Mouse (Mus musculus) heart, embryonic 10.5 days (tissue): ENCODE measurements at regions not wholly inside any gene's neighbourhood (a gene's known extent, or its start where the extent isn't known, plus 50 kb on each side); places are given as distances from the start of the nearest gene placed in this dataset.

Experiments
- DNase-seq: peaks from one replicate; pipeline ENCODE4 v3.0.0-alpha.2; 2017; ENCODE audit warnings: low spot score
- H3K27ac ChIP-seq: fragments of 300-500 bp; sonication (generic); 2 replicates; pipeline ENCODE4 v1.5.1; 2016; ENCODE audit warnings: mild to moderate bottlenecking
- H3K27me3 ChIP-seq: fragments of 300-500 bp; sonication (generic); 2 replicates; pipeline ENCODE4 v1.6.1; 2016; ENCODE audit warnings: mild to moderate bottlenecking; ENCODE audit not compliant: poor library complexity, insufficient read depth, severe bottlenecking
- H3K36me3 ChIP-seq: fragments of 300-500 bp; sonication (generic); 2 replicates; pipeline ENCODE4 v1.6.1; 2016; ENCODE audit warnings: mild to moderate bottlenecking, moderate library complexity
- H3K4me1 ChIP-seq: fragments of 300-500 bp; sonication (generic); 2 replicates; pipeline ENCODE4 v1.6.1; 2016; ENCODE audit warnings: mild to moderate bottlenecking
- H3K4me3 ChIP-seq: fragments of 300-500 bp; sonication (generic); 2 replicates; pipeline ENCODE4 v1.5.1; 2016; ENCODE audit warnings: mild to moderate bottlenecking, moderate library complexity
- H3K9me3 ChIP-seq: fragments of 300-500 bp; sonication (generic); 2 replicates; pipeline ENCODE4 v1.6.1; 2016; ENCODE audit warnings: mild to moderate bottlenecking, moderate library complexity
- WGBS: fragments of 180-500 bp; shearing (Covaris S2); methylation state at CpG from one replicate; pipeline ENCODE4 v1.1.7; 2016; 5-methylcytosine and 5-hydroxymethylcytosine counted together

GRCm38 (mm10) chr1:121745181-121745580 lies 177.4 kb upstream of the Ddx18 start:
- Histone ChIP-seq H3K4me3 (no peak overlapping the region), H3K27me3 (no peaks in the 10 kb centered on the region), H3K9me3 (no peaks in the 10 kb centered on the region), H3K4me1 (no peaks in the 10 kb centered on the region), H3K27ac (no peak overlapping the region), H3K36me3 (no peaks in the 10 kb centered on the region)
- no peak for DNase-seq
- 85% methylated on average over 1 of the region's 1 CpGs for WGBS

- WGBS: 79% methylated on average over 11 of the region's 11 CpGs
- Histone ChIP-seq H3K4me1 (no peaks in the 10 kb centered on the region), H3K36me3 (no peaks in the 10 kb centered on the region), H3K9me3 (no peaks in the 10 kb centered on the region), H3K27ac (no peak overlapping the region), H3K4me3 (no peak overlapping the region), H3K27me3 (no peaks in the 10 kb centered on the region)
- no peak for DNase-seq
These were observed 167.4 kb upstream of the Ddx18 start for GRCm38 (mm10) chr1:121735113-121735719.

- WGBS: 78% methylated on average over 3 of the region's 3 CpGs
These were observed 166.8 kb upstream of the Ddx18 start for GRCm38 (mm10) chr1:121734456-121735112.

GRCm38 (mm10) chr1:121709317-121709860 lies 141.6 kb upstream of the Ddx18 start:
- WGBS: 80% methylated on average over 9 of the region's 9 CpGs
- Histone ChIP-seq H3K4me3 (no peak overlapping the region), H3K36me3 (no peaks in the 10 kb centered on the region), H3K9me3 (no peaks in the 10 kb centered on the region), H3K27me3 (no peaks in the 10 kb centered on the region), H3K4me1 (no peaks in the 10 kb centered on the region), H3K27ac (no peak overlapping the region)
- DNase-seq: no peak

More at GRCm38 (mm10) chr1:121734456-121735112, 166.8 kb upstream of the Ddx18 start:
- Histone ChIP-seq H3K4me3 (no peak overlapping the region), H3K36me3 (no peaks in the 10 kb centered on the region), H3K27me3 (no peaks in the 10 kb centered on the region), H3K4me1 (no peaks in the 10 kb centered on the region), H3K27ac (no peak overlapping the region), H3K9me3 (no peaks in the 10 kb centered on the region)
- no peak for DNase-seq

- no peaks in the 10 kb centered on the region for H3K27me3 ChIP-seq
- no peaks in the 10 kb centered on the region for H3K4me1 ChIP-seq
- no peak overlapping the region for H3K27ac ChIP-seq
- H3K4me3 ChIP-seq: no peak overlapping the region
- no peaks in the 10 kb centered on the region for H3K9me3 ChIP-seq
- no peak for DNase-seq
- H3K36me3 ChIP-seq: no peaks in the 10 kb centered on the region
- 65% methylated on average over 10 of the region's 10 CpGs for WGBS
These were observed 140.5 kb upstream of the Ddx18 start for GRCm38 (mm10) chr1:121708301-121708700.

GRCm38 (mm10) chr1:121701826-121702225 lies 134.0 kb upstream of the Ddx18 start:
- H3K36me3 ChIP-seq: no peaks in the 10 kb centered on the region
- DNase-seq: no peak
- no peak overlapping the region for H3K27ac ChIP-seq
- no peak overlapping the region for H3K4me3 ChIP-seq
- no peaks in the 10 kb centered on the region for H3K27me3 ChIP-seq
- no peaks in the 10 kb centered on the region for H3K9me3 ChIP-seq
- 74% methylated on average over 7 of the region's 7 CpGs for WGBS
- H3K4me1 ChIP-seq: no peaks in the 10 kb centered on the region

GRCm38 (mm10) chr1:121653901-121654300 lies 86.1 kb upstream of the Ddx18 start:
- H3K4me1 ChIP-seq: no peaks in the 10 kb centered on the region
- H3K4me3 ChIP-seq: no peak overlapping the region
- no peaks in the 10 kb centered on the region for H3K27me3 ChIP-seq
- DNase-seq: no peak
- no peak overlapping the region for H3K27ac ChIP-seq
- no peaks in the 10 kb centered on the region for H3K9me3 ChIP-seq
- 88% methylated on average over 1 of the region's 1 CpGs for WGBS
- H3K36me3 ChIP-seq: no peaks in the 10 kb centered on the region

- no peak for DNase-seq
- Histone ChIP-seq H3K9me3 (no peaks in the 10 kb centered on the region), H3K27me3 (no peaks in the 10 kb centered on the region), H3K27ac (no peak overlapping the region), H3K4me3 (no peak overlapping the region), H3K4me1 (no peaks in the 10 kb centered on the region), H3K36me3 (no peaks in the 10 kb centered on the region)
- WGBS: 89% methylated on average over 3 of the region's 3 CpGs
These were observed 82.3 kb upstream of the Ddx18 start for GRCm38 (mm10) chr1:121650071-121650470.

- Histone ChIP-seq H3K27me3 (no peaks in the 10 kb centered on the region), H3K4me1 (no peaks in the 10 kb centered on the region), H3K36me3 (no peaks in the 10 kb centered on the region), H3K9me3 (no peaks in the 10 kb centered on the region), H3K4me3 (no peak overlapping the region), H3K27ac (no peak overlapping the region)
- no peak for DNase-seq
- 65% methylated on average over 2 of the region's 2 CpGs for WGBS
These were observed 63.7 kb upstream of the Ddx18 start for GRCm38 (mm10) chr1:121631466-121631865.

GRCm38 (mm10) chr1:121620262-121620661 lies 52.5 kb upstream of the Ddx18 start:
- Histone ChIP-seq H3K36me3 (no peaks in the 10 kb centered on the region), H3K9me3 (no peaks in the 10 kb centered on the region), H3K4me3 (no peak overlapping the region), H3K27me3 (no peaks in the 10 kb centered on the region), H3K27ac (no peak overlapping the region), H3K4me1 (no peaks in the 10 kb centered on the region)
- DNase-seq: no peak
- WGBS: 65% methylated on average over 7 of the region's 7 CpGs

- Histone ChIP-seq H3K27ac (no peak overlapping the region), H3K4me1 (no peaks in the 10 kb centered on the region), H3K27me3 (no peaks in the 10 kb centered on the region), H3K9me3 (no peaks in the 10 kb centered on the region), H3K4me3 (no peak overlapping the region), H3K36me3 (no peaks in the 10 kb centered on the region)
- DNase-seq: no peak
These were observed 50.8 kb upstream of the Ddx18 start for GRCm38 (mm10) chr1:121618550-121618949.
